ENCODE assay signal across 28 mouse cellular contexts in genomic region chr16:42866061-42866460, GRCm38 (mm10).
"Had no signal": no experiment of that assay in that cellular context is flagged by ENCODE, and none has a peak within 500 bp of the region (broad histone marks: within the 10 kb centered on the region; RNA-seq: fewer than 3 reads in every experiment).

No protein-coding gene starts in this region.

- H3K27ac ChIP-seq: embryonic facial prominence, embryonic 10.5 days; embryonic facial prominence, embryonic 12.5 days; embryonic facial prominence, embryonic 13.5 days; embryonic facial prominence, embryonic 15.5 days; forebrain, embryonic 10.5 days; forebrain, embryonic 12.5 days; forebrain, embryonic 13.5 days; forebrain, embryonic 15.5 days; gastrocnemius, adult 2 months had no signal

- ATAC-seq: forebrain, embryonic 13.5 days; forebrain, embryonic 14.5 days; forebrain, embryonic 15.5 days; forebrain, embryonic 16.5 days; forebrain, postnatal 0 days had no signal

- H3K9me3 ChIP-seq: embryonic facial prominence, embryonic 10.5 days; embryonic facial prominence, embryonic 12.5 days; embryonic facial prominence, embryonic 13.5 days; embryonic facial prominence, embryonic 15.5 days; forebrain, embryonic 10.5 days; forebrain, embryonic 12.5 days; forebrain, embryonic 13.5 days; forebrain, embryonic 15.5 days had no signal

- H3K9ac ChIP-seq: embryonic facial prominence, embryonic 12.5 days; embryonic facial prominence, embryonic 13.5 days; embryonic facial prominence, embryonic 15.5 days; forebrain, embryonic 12.5 days; forebrain, embryonic 13.5 days; forebrain, embryonic 15.5 days; forebrain, postnatal 0 days had no signal

- DNase-seq: cerebellum, adult 2 months; cerebellum, adult 8-10 months; cerebellum, adult 9-10 months; cerebellum, adult 9-11 months; cerebellum, postnatal 10 days; cerebellum, postnatal 14 days; cerebellum, postnatal 25 days; cerebellum, postnatal 36 days; embryo, embryonic 11 days; forebrain, postnatal 0 days; gastrocnemius, adult 2 months; gastrocnemius, postnatal 10 days; gastrocnemius, postnatal 14 days; gastrocnemius, postnatal 25 days; gastrocnemius, postnatal 36 days; heart, adult 11 months; heart, adult 18-20 months had no signal

- H3K4me3 ChIP-seq: embryonic facial prominence, embryonic 10.5 days; embryonic facial prominence, embryonic 12.5 days; embryonic facial prominence, embryonic 13.5 days; embryonic facial prominence, embryonic 15.5 days; erythroblast, embryonic 14.5 days; forebrain, embryonic 10.5 days; forebrain, embryonic 12.5 days; forebrain, embryonic 13.5 days; forebrain, embryonic 15.5 days; gastrocnemius, adult 2 months had no signal

- H3K36me3 ChIP-seq: embryonic facial prominence, embryonic 10.5 days; embryonic facial prominence, embryonic 12.5 days; embryonic facial prominence, embryonic 13.5 days; embryonic facial prominence, embryonic 15.5 days; forebrain, embryonic 10.5 days; forebrain, embryonic 12.5 days; forebrain, embryonic 15.5 days had no signal

- H3K4me1 ChIP-seq: embryonic facial prominence, embryonic 10.5 days; embryonic facial prominence, embryonic 12.5 days; forebrain, embryonic 10.5 days; forebrain, embryonic 12.5 days; forebrain, embryonic 13.5 days; forebrain, embryonic 15.5 days had no signal

- H3K4me2 ChIP-seq: embryonic facial prominence, embryonic 12.5 days; embryonic facial prominence, embryonic 13.5 days; embryonic facial prominence, embryonic 15.5 days; forebrain, embryonic 12.5 days; forebrain, embryonic 13.5 days; forebrain, embryonic 15.5 days had no signal

- H3K27me3 ChIP-seq: embryonic facial prominence, embryonic 12.5 days; embryonic facial prominence, embryonic 13.5 days; embryonic facial prominence, embryonic 15.5 days; forebrain, embryonic 12.5 days; forebrain, embryonic 13.5 days; forebrain, embryonic 15.5 days had no signal
